Mouse (Mus musculus): ENCODE measurements around the gene Entpd1.

DNA sequence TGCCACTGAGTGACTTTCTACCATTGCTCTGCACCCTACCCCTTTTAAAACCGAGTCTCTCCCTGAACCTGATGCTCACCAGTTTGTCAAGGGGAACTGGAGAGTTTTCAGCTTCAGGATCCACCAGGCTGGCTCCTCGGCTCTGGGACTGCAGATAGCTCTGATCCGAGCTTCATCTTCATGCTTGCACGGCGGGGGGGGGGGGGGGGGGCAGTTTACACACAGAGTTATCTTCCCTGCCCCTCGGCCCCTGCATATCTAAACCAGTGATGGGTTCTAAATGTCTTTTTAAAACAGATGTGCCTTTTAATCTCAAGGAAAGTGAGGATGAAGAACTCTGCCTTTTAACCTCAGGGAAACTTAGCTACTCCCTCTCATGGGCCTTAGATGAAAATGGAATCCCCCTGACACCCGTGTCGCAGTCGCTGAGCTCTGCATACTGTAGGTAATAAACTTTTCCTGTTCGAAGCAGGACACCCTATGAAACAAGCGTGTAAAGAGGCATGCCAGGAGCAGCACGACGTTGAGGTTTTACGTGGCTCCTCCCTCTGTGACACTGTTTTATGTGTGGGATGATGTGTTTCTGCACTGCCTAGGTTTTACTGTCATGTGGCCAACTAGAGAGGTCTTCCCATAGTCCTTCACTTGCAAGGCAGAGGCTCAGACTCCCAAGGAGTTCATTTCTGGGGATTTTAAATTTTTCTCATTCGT lies 176.0 kb downstream of the Entpd1 start:
- no peak for TF ChIP-seq EP300 (IDR thresholded peaks at IDR 0.05; ENCODE audit: low read depth)
- TF ChIP-seq CTCF (IDR thresholded peaks at IDR 0.05; ENCODE audit: low read depth) = no peak

Data from liver, postnatal 0 days (tissue).